Comparison of ENCODE assay signal across 11 mouse cellular contexts in genomic region chr5:111810079-111810808, GRCm38 (mm10).
DNase-seq lines count a peak whose midpoint lies in the region; ATAC-seq and TF ChIP-seq lines count a peak whose summit lies in the region.
"Had no signal": no experiment of that assay in that cellular context is flagged by ENCODE, and none has a peak within 500 bp of the region (broad histone marks: within the 10 kb centered on the region; RNA-seq: fewer than 3 reads in every experiment).

No protein-coding gene starts in this region.

- no peak for ATAC-seq in heart, embryonic 11.5 days (replicated peaks; ENCODE audit: insufficient number of reproducible peaks, low FRiP score, low TSS enrichment)
- no peak for ATAC-seq in forebrain, postnatal 0 days
- peak; percentile 87 for ATAC-seq in megakaryocyte progenitor cell, adult 5-6 weeks (replicated peaks; ENCODE audit: poor library complexity)
- ATAC-seq in CD4-positive, CD25-positive, alpha-beta regulatory T cell, adult 4 months = no peak
- ATAC-seq: midbrain, embryonic 16.5 days had no signal

- peak; percentile 70 to 87 for DNase-seq in heart, adult 18-20 months
- DNase-seq in thymus, postnatal 14 days = peak; percentile 14
- no peak for DNase-seq in thymus, postnatal 36 days
- no peak for DNase-seq in forebrain, postnatal 0 days
- no peak for DNase-seq in cerebellum, adult 11-12 months
- DNase-seq: adrenal gland, postnatal 10 days; cerebellum, postnatal 25 days had no signal

- H3K4me1 ChIP-seq in heart, embryonic 11.5 days (ENCODE audit: control insufficient read depth, insufficient read depth, low read length) = peaks cover 3% of the 10 kb centered on the region; the same call in 1 of the 2 replicates
- peaks cover 11% of the 10 kb centered on the region for H3K4me1 ChIP-seq in forebrain, postnatal 0 days (ENCODE audit: insufficient read depth)

- peak; percentile 45 for TF ChIP-seq CTCF in forebrain, postnatal 0 days (IDR thresholded peaks at IDR 0.05; ENCODE audit: low read depth)

- no peak overlapping the region for H3K27ac ChIP-seq in heart, embryonic 11.5 days (ENCODE audit: low read depth, low read length)
- H3K27ac ChIP-seq in forebrain, postnatal 0 days (ENCODE audit: low read depth, low read length) = no peak overlapping the region

- no peak overlapping the region for H3K9ac ChIP-seq in heart, embryonic 11.5 days (ENCODE audit: low read depth, low read length)
- no peak overlapping the region for H3K9ac ChIP-seq in forebrain, postnatal 0 days

- H3K4me3 ChIP-seq in heart, embryonic 11.5 days (ENCODE audit: low read depth, low read length) = no peak overlapping the region
- H3K4me3 ChIP-seq in forebrain, postnatal 0 days (ENCODE audit: low read depth, low read length) = no peak overlapping the region

- no peaks in the 10 kb centered on the region for H3K9me3 ChIP-seq in heart, embryonic 11.5 days (replicated peaks; ENCODE audit: control insufficient read depth, low read length)
- no peaks in the 10 kb centered on the region for H3K9me3 ChIP-seq in forebrain, postnatal 0 days (ENCODE audit: low read length)

- WGBS in heart, embryonic 11.5 days (ENCODE audit: insufficient replicate concordance) = 27% methylated on average over 7 of the region's 7 CpGs
- 42% methylated on average over 7 of the region's 7 CpGs for WGBS in forebrain, postnatal 0 days

- H3K36me3 ChIP-seq in heart, embryonic 11.5 days (ENCODE audit: control insufficient read depth, insufficient read depth, low read length) = no peaks in the 10 kb centered on the region
- no peaks in the 10 kb centered on the region for H3K36me3 ChIP-seq in forebrain, postnatal 0 days (ENCODE audit: insufficient read depth)

- peaks cover 2% of the 10 kb centered on the region; the same call in 1 of the 2 replicates for H3K27me3 ChIP-seq in heart, embryonic 11.5 days (ENCODE audit: control insufficient read depth, insufficient read depth, low read length)
- no peaks in the 10 kb centered on the region for H3K27me3 ChIP-seq in forebrain, postnatal 0 days (ENCODE audit: insufficient read depth, low read length)

- no peak overlapping the region for H3K4me2 ChIP-seq in heart, embryonic 11.5 days
- no peak overlapping the region for H3K4me2 ChIP-seq in forebrain, postnatal 0 days (ENCODE audit: low read depth)

Comparison
In these comparisons a context has a peak if more than half of its experiments do, and no peak if none do; other contexts are left out.
1. DNase-seq: peak in heart, adult 18-20 months (2 of 2) and thymus, postnatal 14 days (single experiment); none in thymus, postnatal 36 days (0 of 2), forebrain, postnatal 0 days (single experiment) and cerebellum, adult 11-12 months (single experiment).